Mouse (Mus musculus) kidney, adult 9 months (tissue): ENCODE results near the gene Osbpl10.

Experiments used
- DNase-seq: peaks from one replicate; pipeline ENCODE4 v3.0.0; 2022

The Osbpl10 gene

DNA sequence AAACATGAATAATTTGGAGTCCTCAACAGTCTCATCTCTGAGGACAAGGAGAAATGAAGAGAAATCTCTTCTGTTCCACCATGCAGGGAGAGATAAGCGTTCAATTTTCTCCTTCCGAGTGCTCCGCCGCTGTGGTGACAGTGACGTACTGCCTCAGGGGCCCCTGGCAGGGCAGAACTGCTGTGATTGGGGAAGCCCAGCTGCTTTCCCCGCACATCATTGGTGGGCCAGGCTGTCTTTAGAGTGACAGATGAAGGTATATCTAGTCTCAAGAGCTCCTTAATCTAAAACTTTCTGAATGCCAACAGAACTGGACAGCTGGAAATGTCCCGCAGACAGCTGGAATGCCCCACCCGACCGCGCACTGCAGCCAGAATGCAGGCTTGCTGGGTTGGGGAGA, 118.1 kb downstream of the Osbpl10 start:
- DNase-seq, result no peak

DNA sequence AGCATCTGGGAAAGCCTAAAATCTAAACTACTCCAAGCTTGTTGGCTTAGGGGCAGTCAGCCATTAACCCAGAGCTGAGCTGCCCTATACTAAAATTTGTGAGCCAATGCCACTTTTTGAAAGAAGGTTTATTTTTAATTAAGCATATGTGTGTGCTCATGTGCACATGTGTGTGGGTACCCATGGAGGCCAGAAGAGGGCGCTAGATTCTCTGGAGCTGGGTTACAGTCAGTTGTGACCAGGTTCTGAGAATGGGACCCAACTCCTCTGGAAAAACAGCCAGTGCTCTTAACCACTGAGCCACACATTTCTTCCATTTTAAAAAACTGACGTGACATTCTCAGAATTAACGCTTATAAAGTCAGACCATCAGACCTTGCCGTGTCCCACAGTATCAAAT, 119.0 kb downstream of the Osbpl10 start:
- DNase-seq, result no peak

- no peak for DNase-seq
These were observed 122.0 kb downstream of the Osbpl10 start for GRCm38 (mm10) chr9:115100181-115100915.

- peak; percentile 26 for DNase-seq
These were observed 129.1 kb downstream of the Osbpl10 start for GRCm38 (mm10) chr9:115107430-115107829.

- DNase-seq, result no peak
These were observed 132.3 kb downstream of the Osbpl10 start for GRCm38 (mm10) chr9:115110655-115111054.

DNA sequence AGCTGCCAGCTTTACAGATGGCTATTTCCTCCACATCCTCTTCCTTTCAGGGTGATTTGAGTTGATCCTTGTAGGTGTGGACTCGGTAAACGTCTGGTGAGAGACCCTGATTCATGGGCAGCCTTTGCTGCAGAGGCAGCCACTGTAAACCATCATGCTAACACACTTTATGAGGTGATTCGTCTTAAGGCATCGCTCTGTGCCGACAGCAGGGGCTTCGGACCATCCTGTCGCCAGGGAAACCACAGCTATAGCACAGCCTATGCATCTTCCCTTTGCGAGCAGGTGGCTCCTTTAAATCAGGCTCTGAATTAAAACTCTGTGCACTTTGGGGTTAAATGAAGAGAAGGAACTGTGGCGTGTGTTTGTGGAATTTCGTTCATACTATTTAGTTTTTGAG, 138.9 kb downstream of the Osbpl10 start:
- no peak for DNase-seq

GRCm38 (mm10) chr9:115120276-115120675, 141.9 kb downstream of the Osbpl10 start:
- peak; percentile 85 for DNase-seq

DNA sequence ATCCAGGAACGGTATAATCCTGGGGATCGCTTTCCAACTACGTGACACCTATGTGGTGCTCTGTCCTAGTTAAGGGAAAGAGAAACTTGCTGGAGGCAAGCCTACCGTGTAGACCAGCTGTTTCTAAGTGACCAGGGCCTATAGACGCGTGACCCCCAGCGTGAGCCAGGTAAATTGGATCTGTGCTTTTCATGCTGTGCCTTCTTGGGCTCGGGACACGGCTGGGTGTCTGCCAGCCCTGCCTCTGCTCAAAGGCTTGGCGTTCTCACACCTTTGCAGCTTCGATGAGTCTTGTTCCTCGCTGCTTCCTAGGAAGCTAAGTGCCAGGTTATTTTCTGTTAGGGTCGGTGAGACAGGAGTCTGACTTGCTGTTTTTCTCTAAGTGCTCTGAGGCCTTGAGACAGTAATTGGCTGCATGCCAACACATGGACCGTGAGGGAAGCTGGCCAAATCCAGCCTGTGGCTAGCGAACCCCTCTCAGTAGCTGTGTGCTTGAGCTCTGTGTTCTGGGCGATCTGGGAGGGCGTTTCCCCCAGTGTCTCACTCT, 142.4 kb downstream of the Osbpl10 start:
- DNase-seq, result peak; percentile 71

DNA sequence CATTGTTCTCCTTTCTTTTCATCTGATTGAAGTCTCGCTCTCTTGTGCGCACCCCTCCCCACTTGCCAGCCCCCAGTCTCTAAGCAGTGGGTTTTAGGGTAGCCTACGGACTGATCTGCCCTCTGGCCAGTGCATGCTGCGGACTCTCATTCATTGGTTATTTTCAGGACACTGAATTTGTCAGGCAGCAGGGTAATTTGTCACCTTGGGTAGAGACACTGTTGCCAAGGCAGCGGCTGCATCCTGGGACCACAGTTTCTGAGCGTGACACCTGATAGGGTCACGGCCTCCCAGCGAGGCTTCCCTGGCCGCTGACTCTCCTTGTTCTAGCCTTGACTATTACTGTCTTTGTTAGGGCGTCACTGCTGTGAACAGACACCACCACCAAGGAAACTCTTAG, 149.0 kb downstream of the Osbpl10 start:
- no peak for DNase-seq

GRCm38 (mm10) chr9:115133926-115134325, 155.6 kb downstream of the Osbpl10 start:
- no peak for DNase-seq

DNA sequence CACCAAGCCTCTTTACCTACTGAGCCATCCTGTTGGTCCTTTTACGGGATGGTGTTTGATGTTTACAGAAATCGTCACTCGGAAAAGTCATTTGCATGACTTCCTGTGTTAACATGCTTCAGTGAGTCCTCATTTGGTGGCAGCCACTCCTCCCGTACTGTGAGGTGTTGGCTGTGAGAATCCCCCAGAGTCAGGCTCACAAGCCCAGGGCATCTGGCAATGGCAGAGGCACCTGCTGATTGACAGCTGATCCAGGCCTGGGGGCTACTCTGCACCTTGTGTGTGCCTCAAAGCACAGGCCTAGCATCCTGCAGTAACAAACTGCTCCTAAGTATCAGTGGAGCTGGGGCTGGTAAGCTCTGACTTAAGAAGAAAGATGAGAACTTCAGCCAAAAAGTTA, 156.4 kb downstream of the Osbpl10 start:
- DNase-seq, result no peak

GRCm38 (mm10) chr9:115135352-115135751, 157.0 kb downstream of the Osbpl10 start:
- DNase-seq, result no peak

DNA sequence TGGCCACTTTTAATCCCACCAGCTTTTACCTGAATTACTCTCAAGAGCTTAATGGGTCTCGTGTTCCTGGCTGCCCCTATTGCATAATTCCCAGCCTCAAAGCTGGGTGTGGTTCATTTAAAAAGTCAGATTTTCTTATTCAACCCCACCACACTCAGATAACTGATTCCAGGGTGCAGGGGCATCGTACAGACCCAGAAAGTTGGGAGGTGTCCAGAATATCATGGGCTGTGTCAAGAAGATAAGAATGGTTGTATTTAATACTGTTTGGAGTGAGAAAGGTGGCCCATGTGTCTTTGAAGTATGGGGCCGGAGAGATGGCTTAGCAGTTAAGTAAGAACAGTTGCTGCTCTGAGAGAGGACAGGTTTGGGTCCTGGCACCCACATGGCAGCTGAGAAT, 159.5 kb downstream of the Osbpl10 start:
- no peak for DNase-seq

GRCm38 (mm10) chr9:115139597-115140332, 161.4 kb downstream of the Osbpl10 start:
- no peak for DNase-seq

- DNase-seq, result no peak
These were observed 168.8 kb downstream of the Osbpl10 start for GRCm38 (mm10) chr9:115147141-115147540.

- DNase-seq, result no peak
These were observed 169.4 kb downstream of the Osbpl10 start for GRCm38 (mm10) chr9:115147586-115148355.

DNA sequence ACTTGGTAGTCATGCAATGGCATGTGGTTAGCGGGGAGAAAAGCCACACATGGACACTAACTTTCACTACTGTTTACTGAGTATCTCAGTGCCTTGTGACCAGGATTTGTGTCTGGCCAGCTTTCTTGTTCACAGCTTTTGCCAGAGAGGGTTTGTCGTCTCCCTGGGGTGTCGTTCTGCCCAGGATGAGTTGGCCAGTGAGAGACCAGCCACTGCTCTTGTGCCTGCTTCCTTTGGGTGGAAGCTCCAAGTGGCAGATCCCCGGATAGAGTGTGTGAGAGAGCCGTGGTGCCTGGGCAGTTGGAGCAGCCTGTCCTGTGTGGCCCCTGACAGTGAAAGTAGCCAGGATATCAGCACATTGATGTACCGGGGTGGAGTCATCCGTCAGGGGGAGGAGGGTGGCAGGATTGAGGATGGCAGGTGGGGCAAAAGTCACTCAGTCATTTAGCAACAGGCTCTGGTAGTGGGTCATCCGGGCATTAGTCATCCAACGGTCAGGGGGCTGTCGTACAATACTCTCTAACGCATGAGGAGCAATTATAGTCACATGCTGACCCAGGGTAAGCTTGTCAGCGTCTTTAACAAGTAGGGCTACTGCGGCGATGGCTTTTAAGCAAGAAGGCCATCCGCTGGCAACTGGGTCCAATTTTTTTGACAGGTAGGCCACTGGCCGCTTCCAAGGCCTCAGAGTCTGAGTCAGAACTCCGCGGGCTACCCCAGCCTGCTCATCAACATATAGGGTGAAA, 170.8 kb downstream of the Osbpl10 start:
- no peak for DNase-seq

- peak; percentile 65 for DNase-seq
These were observed 183.2 kb downstream of the Osbpl10 start for GRCm38 (mm10) chr9:115161591-115161990.

- peak; percentile 53 for DNase-seq
These were observed 184.7 kb downstream of the Osbpl10 start for GRCm38 (mm10) chr9:115163031-115163430.

DNA sequence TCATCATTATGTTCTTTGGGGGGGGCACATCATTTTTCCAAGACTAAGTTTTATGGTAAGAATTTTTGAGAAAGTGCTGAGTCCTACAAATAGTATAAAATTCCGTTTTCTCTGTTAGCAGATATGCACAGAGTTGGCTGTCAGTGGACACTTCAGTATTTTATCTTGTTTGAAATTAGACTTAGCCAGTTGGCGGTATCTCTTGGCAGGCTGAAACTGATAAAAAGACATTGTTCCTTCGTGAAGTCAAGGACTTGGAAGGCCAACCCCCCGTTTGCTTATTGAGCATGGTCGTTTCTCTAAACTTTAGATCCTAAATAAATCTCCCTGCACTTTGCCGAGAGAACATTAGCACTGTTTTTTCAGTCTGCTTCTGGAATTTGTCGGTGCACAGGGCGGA, 185.3 kb downstream of the Osbpl10 start:
- no peak for DNase-seq

GRCm38 (mm10) chr9:115164351-115164750, 186.0 kb downstream of the Osbpl10 start:
- DNase-seq, result no peak

DNA sequence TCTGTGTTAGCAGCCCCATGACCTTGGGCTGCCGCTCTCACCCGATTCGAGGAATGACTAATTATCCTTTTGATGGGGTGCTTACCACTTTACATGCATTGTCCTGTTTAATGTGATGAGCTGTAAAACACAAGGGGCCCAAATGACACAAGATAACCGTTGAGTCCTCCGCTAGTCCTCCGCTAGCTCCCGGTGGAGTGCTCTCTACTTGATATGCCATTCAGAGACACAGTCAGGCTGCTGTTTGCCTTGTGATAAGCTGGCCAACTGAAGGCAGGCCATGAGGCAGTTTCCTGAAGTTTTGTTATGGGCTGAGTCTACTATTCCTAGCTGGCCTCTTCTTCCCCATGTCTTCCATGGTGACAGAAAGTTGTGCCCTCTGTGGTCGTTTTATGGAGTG, 187.6 kb downstream of the Osbpl10 start:
- no peak for DNase-seq

DNA sequence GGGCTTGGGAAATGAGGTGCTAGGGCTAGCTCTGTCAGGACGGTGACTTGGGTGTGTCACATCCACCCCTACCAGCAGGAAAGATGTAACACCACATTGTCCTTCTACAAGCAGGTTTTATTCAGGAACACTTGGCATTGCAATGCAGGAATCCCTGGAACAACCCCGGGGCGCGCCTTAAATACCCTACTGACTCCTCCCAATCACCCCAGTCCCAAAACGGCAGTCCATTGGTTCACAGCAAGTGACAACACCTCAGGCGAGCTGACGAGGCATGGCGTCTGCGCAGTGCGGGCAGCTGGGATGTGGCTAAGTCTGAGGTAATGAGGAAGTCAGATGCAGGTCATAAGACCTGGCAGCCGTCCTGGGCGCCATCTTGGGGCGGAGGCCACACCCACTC, 191.2 kb downstream of the Osbpl10 start:
- no peak for DNase-seq
